In the genomic region with DNA sequence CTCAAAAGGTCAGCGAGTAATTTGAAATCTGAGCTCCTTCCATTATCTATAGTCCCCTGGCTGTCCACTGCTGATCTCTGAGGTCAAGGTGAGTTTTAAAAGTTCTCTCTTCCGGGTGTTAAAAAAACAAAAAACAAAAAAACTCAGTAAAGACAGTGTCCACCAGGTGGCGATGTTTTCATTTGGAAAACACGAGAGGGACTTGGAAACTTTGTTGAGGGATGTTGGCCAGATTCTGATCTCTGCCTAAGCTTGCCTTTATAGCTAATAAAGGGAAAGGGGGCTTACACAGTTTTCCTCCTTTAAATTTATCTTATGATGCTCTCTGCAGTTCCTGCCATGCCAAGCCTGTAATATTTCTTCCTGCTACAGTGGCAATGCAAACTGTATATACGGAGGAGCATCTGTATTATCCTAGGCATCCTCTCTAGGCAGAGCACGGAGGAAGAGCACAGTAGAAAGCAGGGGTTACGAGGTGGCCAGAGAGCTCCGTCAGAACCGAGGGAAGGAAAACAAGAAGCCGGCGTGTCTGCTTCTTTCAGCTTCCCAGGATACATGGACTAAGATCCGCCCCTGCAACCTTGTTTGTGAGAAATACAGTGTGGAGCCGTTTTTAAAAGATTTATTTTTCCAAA, we compare ENCODE assay signal across 8 mouse cellular contexts.
DNase-seq lines count a peak whose midpoint lies in the region; ATAC-seq lines count a peak whose summit lies in the region.

No protein-coding gene starts in this region.

- no peaks in the 10 kb centered on the region for H3K27me3 ChIP-seq in midbrain, embryonic 13.5 days

- WGBS in midbrain, embryonic 13.5 days: 53% methylated on average over 13 of the region's 13 CpGs

- H3K4me2 ChIP-seq in midbrain, embryonic 13.5 days (replicated peaks): no peak overlapping the region

- 0 out of 2 replicates have a peak, but pooled peaks have one; percentile 20 for ATAC-seq in midbrain, embryonic 13.5 days
- no peak for ATAC-seq in megakaryocyte, adult 5-6 weeks (ENCODE audit: poor library complexity, severe bottlenecking)

- no peak overlapping the region for H3K4me3 ChIP-seq in midbrain, embryonic 13.5 days (replicated peaks)

- no peaks in the 10 kb centered on the region for H3K9me3 ChIP-seq in midbrain, embryonic 13.5 days

- peaks cover 7% of the 10 kb centered on the region; the same call in 1 of the 2 replicates for H3K4me1 ChIP-seq in midbrain, embryonic 13.5 days (replicated peaks)

- intact Hi-C loops in heart, postnatal 10 days (cut with DNase I): loop anchor here (2.0 kb wide), 2 partner anchors 1294 to 1302 kb away; no protein-coding TSS in a partner anchor

- peak; percentile 26 for DNase-seq in gastrocnemius, adult 18-20 months (ENCODE audit: low spot score)
- no peak for DNase-seq in gastrocnemius, postnatal 25 days
- DNase-seq in 416B (ENCODE audit: low read depth): peak; percentile 11
- peak; percentile 59 for DNase-seq in brain, embryonic 18.5 days (ENCODE audit: low read depth, low spot score)
- DNase-seq in heart, postnatal 10 days: peak; percentile 10 to 70
- peak; percentile 56 to 70 for DNase-seq in layer of hippocampus, postnatal 10 days (ENCODE audit: low spot score in 2 of 2)

- no peak overlapping the region for H3K9ac ChIP-seq in midbrain, embryonic 13.5 days (replicated peaks)

- no peak overlapping the region for H3K27ac ChIP-seq in midbrain, embryonic 13.5 days

- no peaks in the 10 kb centered on the region for H3K36me3 ChIP-seq in midbrain, embryonic 13.5 days
